Comparison of ENCODE assay signal across 26 mouse cellular contexts in genomic region chr5:136621336-136622125, GRCm38 (mm10). TPM values are rescaled to one million over a fixed set of nuclear protein-coding genes. Genes with fewer than 3 reads are reported as not detected.
DNase-seq lines count a peak whose midpoint lies in the region; ATAC-seq lines count a peak whose summit lies in the region.
"Had no signal": no experiment of that assay in that cellular context is flagged by ENCODE, and none has a peak within 500 bp of the region (broad histone marks: within the 10 kb centered on the region; RNA-seq: fewer than 3 reads in every experiment).

No protein-coding gene starts in this region.

- 32% methylated on average over 4 of the region's 4 CpGs for WGBS in kidney, embryonic 14.5 days

- no peaks in the 10 kb centered on the region for H3K27me3 ChIP-seq in kidney, embryonic 14.5 days (ENCODE audit: control insufficient read depth, insufficient read depth, low read length)

- ATAC-seq in kidney, embryonic 14.5 days (ENCODE audit: low FRiP score, low TSS enrichment): no peak
- ATAC-seq: forebrain, embryonic 14.5 days; liver, embryonic 12.5 days; midbrain, embryonic 15.5 days had no signal

- H3K36me3 ChIP-seq in kidney, embryonic 14.5 days (ENCODE audit: control insufficient read depth, insufficient read depth, low read length): no peaks in the 10 kb centered on the region
- H3K36me3 ChIP-seq: embryonic facial prominence, embryonic 10.5 days; embryonic facial prominence, embryonic 15.5 days; heart, embryonic 10.5 days; heart, embryonic 15.5 days; hindbrain, embryonic 13.5 days; liver, embryonic 12.5 days; midbrain, embryonic 15.5 days had no signal

- DNase-seq in kidney, adult 9 months: peak; percentile 44
- DNase-seq in kidney, postnatal 25 days: peak; percentile 55 to 71
- DNase-seq in thymus, postnatal 0 days (ENCODE audit: low spot score): peak; percentile 44
- peak; percentile 53 for DNase-seq in thymus, postnatal 4 days
- DNase-seq in embryo, embryonic 11 days: no peak
- DNase-seq in heart, adult 18-20 months: no peak
- DNase-seq: adrenal gland, adult 8-10 months; cerebellum, adult 2 months; cerebellum, postnatal 14 days; gastrocnemius, postnatal 14 days; left cerebral cortex, postnatal 4 days; lung, adult 18-20 months; lung, postnatal 10 days; right cerebral cortex, adult 18-20 months; spleen, adult 18-20 months had no signal

- no peak overlapping the region for H3K9ac ChIP-seq in kidney, embryonic 14.5 days (ENCODE audit: low read depth, low read length)
- H3K9ac ChIP-seq: embryonic facial prominence, embryonic 15.5 days; heart, embryonic 15.5 days; hindbrain, embryonic 13.5 days; liver, embryonic 12.5 days; midbrain, embryonic 15.5 days had no signal

- H3K27ac ChIP-seq in kidney, embryonic 14.5 days (ENCODE audit: low read depth, low read length): no peak overlapping the region
- H3K27ac ChIP-seq: embryonic facial prominence, embryonic 10.5 days; embryonic facial prominence, embryonic 15.5 days; heart, embryonic 10.5 days; heart, embryonic 15.5 days; hindbrain, embryonic 13.5 days; kidney, postnatal 0 days; liver, embryonic 12.5 days; macrophage; midbrain, embryonic 15.5 days had no signal

- H3K4me1 ChIP-seq in kidney, embryonic 14.5 days (ENCODE audit: control insufficient read depth, insufficient read depth, low read length): peaks cover 23% of the 10 kb centered on the region

- H3K9me3 ChIP-seq in kidney, embryonic 14.5 days (ENCODE audit: control insufficient read depth, low read length): no peaks in the 10 kb centered on the region
- H3K9me3 ChIP-seq: embryonic facial prominence, embryonic 10.5 days; embryonic facial prominence, embryonic 15.5 days; heart, embryonic 10.5 days; heart, embryonic 15.5 days; hindbrain, embryonic 13.5 days; liver, embryonic 12.5 days; midbrain, embryonic 15.5 days had no signal

- H3K4me2 ChIP-seq in kidney, embryonic 14.5 days (replicated peaks; ENCODE audit: low read depth, low read length): no peak overlapping the region
- H3K4me2 ChIP-seq: embryonic facial prominence, embryonic 15.5 days; heart, embryonic 15.5 days; hindbrain, embryonic 13.5 days; midbrain, embryonic 15.5 days had no signal

- H3K4me3 ChIP-seq in kidney, embryonic 14.5 days (ENCODE audit: low read length): no peak overlapping the region
- H3K4me3 ChIP-seq: embryonic facial prominence, embryonic 10.5 days; embryonic facial prominence, embryonic 15.5 days; heart, embryonic 10.5 days; heart, embryonic 15.5 days; hindbrain, embryonic 13.5 days; liver, embryonic 12.5 days; midbrain, embryonic 15.5 days had no signal

RNA-seq across cellular contexts. Expression of gene Cux1, which starts 54.2 kb away (rescaled TPM):
- 80.6 and 105 TPM in 2 replicates for polyA plus RNA-seq in kidney, embryonic 14.5 days (2014; fragmentation: Nextera tagmentation; extraction: Ambion mirVana)
- polyA plus RNA-seq in thymus, postnatal 0 days (2015; fragmentation: Nextera tagmentation; extraction: Ambion mirVana): 113 and 126 TPM in 2 replicates
- 10 to 100 TPM; 78.7 to 87.5 TPM for total RNA-seq in heart, adult 18-20 months (2021)

Comparison
In these comparisons a context has a peak if more than half of its experiments do, and no peak if none do; other contexts are left out.
1. DNase-seq: peak in kidney, adult 9 months (single experiment), kidney, postnatal 25 days (2 of 2), thymus, postnatal 0 days (single experiment) and thymus, postnatal 4 days (single experiment); none in embryo, embryonic 11 days (single experiment) and heart, adult 18-20 months (0 of 2).